Mouse (Mus musculus) limb, embryonic 15.5 days (tissue): ENCODE measurements around the gene Rap1gds1. TPM values are rescaled to one million over a fixed set of nuclear protein-coding genes. Genes with fewer than 3 reads are reported as not detected.

Experiments
- ATAC-seq: fragments of 200-750 bp; cut with Nextera tagmentation; 2 replicates; pipeline ENCODE4 v1.8.0; 2017; ENCODE audit warnings: low read depth, moderate TSS enrichment; ENCODE audit not compliant: insufficient number of reproducible peaks, low FRiP score, low TSS enrichment
- H3K27ac ChIP-seq: fragments of 300-500 bp; sonication (generic); 2 replicates; pipeline ENCODE4 v1.5.1; 2015; ENCODE audit warnings: moderate library complexity, mild to moderate bottlenecking, inconsistent platforms
- H3K27me3 ChIP-seq: fragments of 300-500 bp; sonication (generic); 2 replicates; pipeline ENCODE4 v1.6.1; 2015; ENCODE audit warnings: inconsistent platforms
- H3K36me3 ChIP-seq: fragments of 300-500 bp; sonication (generic); 2 replicates; pipeline ENCODE4 v1.6.1; 2015; ENCODE audit warnings: inconsistent platforms
- H3K4me1 ChIP-seq: fragments of 300-500 bp; sonication (generic); 2 replicates; pipeline ENCODE4 v1.6.1; 2015; ENCODE audit warnings: inconsistent platforms
- H3K4me2 ChIP-seq: fragments of 300-500 bp; sonication (generic); 2 replicates; pipeline ENCODE4 v1.6.1; 2015; ENCODE audit warnings: mild to moderate bottlenecking, inconsistent platforms
- H3K4me3 ChIP-seq: fragments of 300-500 bp; sonication (generic); 2 replicates; pipeline ENCODE4 v1.5.1; 2015; ENCODE audit warnings: mild to moderate bottlenecking, inconsistent platforms
- H3K9ac ChIP-seq: fragments of 300-500 bp; sonication (generic); 2 replicates; pipeline ENCODE4 v1.6.1; 2015; ENCODE audit warnings: inconsistent platforms
- H3K9me3 ChIP-seq: fragments of 300-500 bp; sonication (generic); 2 replicates; pipeline ENCODE4 v1.6.1; 2016; ENCODE audit warnings: inconsistent platforms
- whole genome bisulfite sequencing: fragments of 180-500 bp; shearing (Covaris S2); methylation state at CpG from one replicate; pipeline ENCODE4 v1.1.7; 2015; 5-methylcytosine and 5-hydroxymethylcytosine counted together
- polyA plus RNA-seq: library from polyadenylated mRNA; unstranded; fragments of >200 nt; fragmentation: Nextera tagmentation; extraction: Ambion mirVana; gene quantifications from 2 replicates; pipeline ENCODE4 v1.2.1, GENCODE M21; 2015

Rap1gds1 gene
- polyA plus RNA-seq, 1 experiment from 2014 or later, result 53.3 TPM

DNA sequence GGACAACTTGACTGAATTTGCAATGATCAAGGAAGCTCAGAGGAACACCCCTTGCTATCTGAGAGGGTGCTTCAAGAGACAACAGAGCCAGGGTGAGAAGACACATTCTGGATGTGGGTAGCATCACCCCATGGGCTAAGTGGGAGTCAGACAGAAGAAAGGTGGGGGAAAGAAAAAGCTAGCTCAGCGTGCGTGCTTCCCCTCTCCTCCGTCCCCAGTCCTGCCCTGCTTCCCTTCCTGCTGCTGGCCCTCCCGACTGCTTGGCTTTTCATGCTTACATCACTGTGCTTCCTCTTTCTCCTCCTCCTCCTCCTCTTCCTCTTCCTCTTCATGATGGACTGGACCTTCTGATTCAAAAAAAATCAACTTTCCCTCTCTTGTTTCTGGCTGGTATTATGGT, 33.1 kb downstream of the Rap1gds1 start:
- no peak overlapping the region for H3K9ac ChIP-seq
- no peaks in the 10 kb centered on the region for H3K27me3 ChIP-seq
- H3K27ac ChIP-seq, result no peak overlapping the region
- no peaks in the 10 kb centered on the region for H3K9me3 ChIP-seq
- peaks cover 2% of the 10 kb centered on the region; the same call in 1 of the 2 replicates for H3K36me3 ChIP-seq
- no peak overlapping the region for H3K4me3 ChIP-seq
- H3K4me2 ChIP-seq, result no peak overlapping the region
- WGBS, result 73% methylated on average over 4 of the region's 4 CpGs
- no peaks in the 10 kb centered on the region for H3K4me1 ChIP-seq
- no peak for ATAC-seq

- Histone ChIP-seq H3K4me2 (no peak overlapping the region), H3K9ac (no peak overlapping the region), H3K9me3 (no peaks in the 10 kb centered on the region), H3K27ac (no peak overlapping the region), H3K4me1 (no peaks in the 10 kb centered on the region), H3K4me3 (no peak overlapping the region), H3K36me3 (0 out of 2 replicates have a peak, but pooled peaks cover 3% of the 10 kb centered on the region), H3K27me3 (no peaks in the 10 kb centered on the region)
- ATAC-seq, result no peak
- 85% methylated on average over 4 of the region's 4 CpGs for WGBS
Measured at GRCm38 (mm10) chr3:139037030-139037429, 38.0 kb downstream of the Rap1gds1 start.

GRCm38 (mm10) chr3:139033179-139033578, 41.8 kb downstream of the Rap1gds1 start:
- WGBS, result 55% methylated on average over 6 of the region's 6 CpGs

DNA sequence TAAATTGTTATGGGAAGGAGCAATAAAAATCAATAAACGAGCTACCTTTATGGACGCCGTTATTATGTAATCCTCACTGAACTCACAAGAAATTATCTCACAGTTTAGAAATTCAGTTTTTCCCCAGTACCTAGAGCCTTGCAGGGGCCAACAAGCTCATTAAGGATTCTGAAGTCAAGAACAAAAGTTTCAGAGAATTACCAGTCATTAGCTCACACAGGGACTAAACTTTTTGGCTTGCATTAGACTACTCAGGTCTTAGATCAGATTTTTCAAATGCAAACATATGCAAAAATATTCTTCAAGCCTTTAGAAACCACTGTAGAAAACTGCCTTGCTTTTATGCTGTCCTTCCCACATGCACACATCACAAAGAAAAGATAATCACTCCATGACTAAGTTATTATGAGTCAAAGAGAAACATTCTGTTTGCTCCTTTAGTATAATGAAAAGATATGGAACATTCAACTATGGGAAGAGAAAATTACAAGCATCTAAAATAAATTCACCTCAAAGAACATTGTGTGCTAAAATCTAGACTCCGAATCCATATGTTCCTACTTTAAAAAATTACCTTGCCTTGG, 44.3 kb downstream of the Rap1gds1 start:
- no peak for ATAC-seq
- H3K36me3 ChIP-seq, result 0 out of 2 replicates have a peak, but pooled peaks cover 3% of the 10 kb centered on the region
- no peak overlapping the region for H3K4me3 ChIP-seq
- H3K27me3 ChIP-seq, result no peaks in the 10 kb centered on the region
- no peaks in the 10 kb centered on the region for H3K4me1 ChIP-seq
- H3K27ac ChIP-seq, result no peak overlapping the region
- 68% methylated on average over 4 of the region's 4 CpGs for WGBS
- H3K9me3 ChIP-seq, result no peaks in the 10 kb centered on the region
- H3K4me2 ChIP-seq, result no peak overlapping the region
- H3K9ac ChIP-seq, result no peak overlapping the region

More at GRCm38 (mm10) chr3:139033179-139033578, 41.8 kb downstream of the Rap1gds1 start:
- no peak for ATAC-seq
- no peak overlapping the region for H3K4me2 ChIP-seq
- no peak overlapping the region for H3K9ac ChIP-seq
- H3K27ac ChIP-seq, result no peak overlapping the region
- no peaks in the 10 kb centered on the region for H3K9me3 ChIP-seq
- no peaks in the 10 kb centered on the region for H3K4me1 ChIP-seq
- no peak overlapping the region for H3K4me3 ChIP-seq
- no peaks in the 10 kb centered on the region for H3K27me3 ChIP-seq
- H3K36me3 ChIP-seq, result 0 out of 2 replicates have a peak, but pooled peaks cover 3% of the 10 kb centered on the region

GRCm38 (mm10) chr3:139025077-139025476, 49.9 kb downstream of the Rap1gds1 start:
- Histone ChIP-seq H3K4me1 (no peaks in the 10 kb centered on the region), H3K27ac (no peak overlapping the region), H3K9ac (no peak overlapping the region), H3K9me3 (no peaks in the 10 kb centered on the region), H3K27me3 (no peaks in the 10 kb centered on the region), H3K4me2 (no peak overlapping the region), H3K4me3 (no peak overlapping the region), H3K36me3 (no peaks in the 10 kb centered on the region)
- 67% methylated on average over 5 of the region's 5 CpGs for WGBS
- no peak for ATAC-seq

- no peak for ATAC-seq
- 70% methylated on average over 8 of the region's 8 CpGs for WGBS
Measured at GRCm38 (mm10) chr3:139023585-139023984, 51.4 kb downstream of the Rap1gds1 start.

GRCm38 (mm10) chr3:139012352-139012751, 62.6 kb downstream of the Rap1gds1 start:
- Histone ChIP-seq H3K4me3 (no peak overlapping the region), H3K9ac (no peak overlapping the region), H3K4me2 (no peak overlapping the region), H3K36me3 (no peaks in the 10 kb centered on the region), H3K4me1 (no peaks in the 10 kb centered on the region), H3K27ac (no peak overlapping the region), H3K9me3 (no peaks in the 10 kb centered on the region), H3K27me3 (no peaks in the 10 kb centered on the region)
- ATAC-seq, result no peak
- WGBS, result 81% methylated on average over 9 of the region's 9 CpGs

More at GRCm38 (mm10) chr3:139023585-139023984, 51.4 kb downstream of the Rap1gds1 start:
- Histone ChIP-seq H3K9ac (no peak overlapping the region), H3K4me2 (no peak overlapping the region), H3K36me3 (no peaks in the 10 kb centered on the region), H3K27me3 (no peaks in the 10 kb centered on the region), H3K9me3 (no peaks in the 10 kb centered on the region), H3K27ac (no peak overlapping the region), H3K4me1 (no peaks in the 10 kb centered on the region), H3K4me3 (no peak overlapping the region)

DNA sequence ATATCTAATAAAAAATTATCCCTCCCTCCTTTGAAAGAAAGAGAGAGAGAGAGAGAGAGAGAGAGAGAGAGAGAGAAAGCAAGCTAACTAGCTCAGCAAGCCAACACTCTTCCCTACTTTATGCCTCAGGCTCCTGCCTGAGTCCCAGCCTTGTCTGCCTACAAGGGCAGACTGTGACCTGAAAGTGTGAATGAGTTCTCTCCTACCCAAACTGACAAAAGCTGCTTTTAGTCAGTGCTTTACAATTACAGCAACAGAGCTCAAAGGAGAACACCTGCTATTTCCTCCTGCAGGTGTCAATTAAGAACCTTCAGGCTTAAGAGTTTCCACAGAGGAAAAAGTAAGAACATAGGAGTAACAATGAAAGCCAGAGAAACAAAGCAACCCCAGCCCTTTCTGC, 69.3 kb downstream of the Rap1gds1 start:
- no peak overlapping the region for H3K4me2 ChIP-seq
- no peak overlapping the region for H3K9ac ChIP-seq
- H3K9me3 ChIP-seq, result no peaks in the 10 kb centered on the region
- no peak for ATAC-seq
- no peak overlapping the region for H3K27ac ChIP-seq
- H3K4me1 ChIP-seq, result no peaks in the 10 kb centered on the region
- H3K27me3 ChIP-seq, result no peaks in the 10 kb centered on the region
- H3K36me3 ChIP-seq, result peaks cover 5% of the 10 kb centered on the region; the same call in 1 of the 2 replicates
- no peak overlapping the region for H3K4me3 ChIP-seq

GRCm38 (mm10) chr3:139002774-139003173, 72.2 kb downstream of the Rap1gds1 start:
- ATAC-seq, result no peak
- Histone ChIP-seq H3K9me3 (no peaks in the 10 kb centered on the region), H3K27me3 (no peaks in the 10 kb centered on the region), H3K9ac (no peak overlapping the region), H3K27ac (no peak overlapping the region), H3K4me2 (no peak overlapping the region), H3K4me1 (no peaks in the 10 kb centered on the region), H3K4me3 (no peak overlapping the region), H3K36me3 (peaks cover 5% of the 10 kb centered on the region; the same call in 1 of the 2 replicates)
- WGBS, result 75% methylated on average over 6 of the region's 6 CpGs

- no peak for ATAC-seq
- H3K4me3 ChIP-seq, result no peak overlapping the region
- 82% methylated on average over 9 of the region's 9 CpGs for WGBS
- H3K9me3 ChIP-seq, result no peaks in the 10 kb centered on the region
- H3K27me3 ChIP-seq, result no peaks in the 10 kb centered on the region
- H3K36me3 ChIP-seq, result peaks cover 17% of the 10 kb centered on the region
- no peaks in the 10 kb centered on the region for H3K4me1 ChIP-seq
- no peak overlapping the region for H3K4me2 ChIP-seq
- H3K9ac ChIP-seq, result no peak overlapping the region
- no peak overlapping the region for H3K27ac ChIP-seq
Measured at GRCm38 (mm10) chr3:139000071-139000867, 74.7 kb downstream of the Rap1gds1 start.

GRCm38 (mm10) chr3:138993473-138993872, 81.5 kb downstream of the Rap1gds1 start:
- Histone ChIP-seq H3K4me3 (no peak overlapping the region), H3K4me1 (no peaks in the 10 kb centered on the region), H3K9ac (no peak overlapping the region), H3K36me3 (peaks cover 12% of the 10 kb centered on the region), H3K4me2 (no peak overlapping the region), H3K27me3 (no peaks in the 10 kb centered on the region), H3K9me3 (no peaks in the 10 kb centered on the region), H3K27ac (no peak overlapping the region)
- ATAC-seq, result no peak
- 85% methylated on average over 5 of the region's 5 CpGs for WGBS

- no peaks in the 10 kb centered on the region for H3K4me1 ChIP-seq
- no peaks in the 10 kb centered on the region for H3K27me3 ChIP-seq
- no peak overlapping the region for H3K4me3 ChIP-seq
- H3K9ac ChIP-seq, result no peak overlapping the region
- H3K27ac ChIP-seq, result no peak overlapping the region
- H3K9me3 ChIP-seq, result 0 out of 2 replicates have a peak, but pooled peaks cover 3% of the 10 kb centered on the region
- no peak for ATAC-seq
- 89% methylated on average over 1 of the region's 1 CpGs for WGBS
- no peak overlapping the region for H3K4me2 ChIP-seq
- 0 out of 2 replicates have a peak, but pooled peaks cover under 1% of the 10 kb centered on the region for H3K36me3 ChIP-seq
Measured at GRCm38 (mm10) chr3:138991367-138991766, 83.6 kb downstream of the Rap1gds1 start.
